Mouse (Mus musculus) myocyte (in vitro differentiated cells): ENCODE measurements at regions not wholly inside any gene's neighbourhood (a gene's known extent, or its start where the extent isn't known, plus 50 kb on each side); places are given as distances from the start of the nearest gene placed in this dataset.

Experiments used
- POLR2A ChIP-seq: IDR thresholded peaks from one replicate; pipeline ENCODE4 v1.6.1; 2011; ENCODE audit warnings: low read depth, mild to moderate bottlenecking, control low read depth, moderate library complexity; ENCODE audit not compliant: insufficient read length
- USF1 ChIP-seq: IDR thresholded peaks from one replicate; pipeline ENCODE4 v1.6.1; 2011; ENCODE audit warnings: low read depth, mild to moderate bottlenecking, control low read depth, moderate library complexity

DNA sequence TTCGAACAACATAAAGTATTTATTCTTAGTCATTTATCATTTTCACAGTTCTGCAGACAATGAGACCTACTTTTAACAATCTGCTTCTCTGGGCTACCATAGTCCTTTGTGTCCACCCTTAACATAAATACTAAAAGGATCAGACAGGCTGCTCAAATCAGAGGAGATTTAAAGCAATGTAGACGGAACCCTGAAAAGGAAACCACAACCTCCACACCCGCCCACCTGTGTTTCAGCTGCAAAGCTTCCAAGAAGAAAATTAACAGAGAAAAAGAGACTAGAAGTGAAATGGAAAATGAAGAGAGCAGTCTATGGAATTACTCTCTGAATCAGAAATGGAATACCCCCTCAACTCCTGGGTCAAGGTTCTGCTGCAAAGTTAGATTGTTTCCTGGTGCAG lies 2678.7 kb upstream of the Gm7489 start:
- TF ChIP-seq USF1 (no peak), POLR2A (no peak)
